Mouse (Mus musculus): ENCODE measurements at regions not wholly inside any gene's neighbourhood (a gene's known extent, or its start where the extent isn't known, plus 50 kb on each side); places are given as distances from the start of the nearest gene placed in this dataset.

- H3K9ac ChIP-seq (ENCODE audit: low read length), result no peak overlapping the region
- H3K36me3 ChIP-seq (ENCODE audit: control insufficient read depth, insufficient read depth, low read length), result no peaks in the 10 kb centered on the region
- no peaks in the 10 kb centered on the region for H3K9me3 ChIP-seq (ENCODE audit: control insufficient read depth, low read length)
- WGBS, result 37% methylated on average over 4 of the region's 4 CpGs
- no peaks in the 10 kb centered on the region for H3K27me3 ChIP-seq (ENCODE audit: control insufficient read depth, insufficient read depth, low read length)
- no peak; the same call in 1 of the 2 replicates for ATAC-seq (ENCODE audit: low FRiP score, low TSS enrichment)
- peak overlapping the region; percentile 66; the same call in 1 of the 2 replicates for H3K4me2 ChIP-seq (replicated peaks; ENCODE audit: low read depth)
- no peak for TF ChIP-seq CTCF (IDR thresholded peaks at IDR 0.05; ENCODE audit: low read depth)
- no peak for TF ChIP-seq EP300 (optimal IDR thresholded peaks at IDR 0.05)
- H3K27ac ChIP-seq (replicated peaks), result no peak overlapping the region; the same call in 1 of the 2 replicates
- H3K4me3 ChIP-seq (ENCODE audit: low read depth, low read length), result no peak overlapping the region
- DNase-seq (ENCODE audit: low spot score), result no peak
- H3K4me1 ChIP-seq (replicated peaks; ENCODE audit: control insufficient read depth, insufficient read depth), result peaks cover 6% of the 10 kb centered on the region; the same call in 1 of the 2 replicates
These were observed 67.7 kb upstream of the Sox13 start for GRCm38 (mm10) chr1:133491857-133492290.

- H3K36me3 ChIP-seq (ENCODE audit: control insufficient read depth, insufficient read depth, low read length), result no peaks in the 10 kb centered on the region
- H3K9ac ChIP-seq (ENCODE audit: low read length), result no peak overlapping the region
- no peaks in the 10 kb centered on the region for H3K27me3 ChIP-seq (ENCODE audit: control insufficient read depth, insufficient read depth, low read length)
- ATAC-seq (ENCODE audit: low FRiP score, low TSS enrichment), result peak; percentile 63
- no peak overlapping the region for H3K4me2 ChIP-seq (replicated peaks; ENCODE audit: low read depth)
- H3K4me1 ChIP-seq (replicated peaks; ENCODE audit: control insufficient read depth, insufficient read depth), result 0 out of 2 replicates have a peak, but pooled peaks cover 3% of the 10 kb centered on the region
- H3K9me3 ChIP-seq (ENCODE audit: control insufficient read depth, low read length), result no peaks in the 10 kb centered on the region
- no peak overlapping the region for H3K27ac ChIP-seq (replicated peaks)
- no peak for DNase-seq (ENCODE audit: low spot score)
- no peak for TF ChIP-seq CTCF (IDR thresholded peaks at IDR 0.05; ENCODE audit: low read depth)
- TF ChIP-seq EP300 (optimal IDR thresholded peaks at IDR 0.05), result no peak
- 62% methylated on average over 8 of the region's 8 CpGs for WGBS
- H3K4me3 ChIP-seq (ENCODE audit: low read depth, low read length), result no peak overlapping the region
These were observed 63.2 kb upstream of the Sox13 start for GRCm38 (mm10) chr1:133487171-133487901.

- H3K27me3 ChIP-seq (ENCODE audit: control insufficient read depth, insufficient read depth, low read length), result no peaks in the 10 kb centered on the region
- WGBS, result 18% methylated on average over 10 of the region's 10 CpGs
- H3K27ac ChIP-seq (replicated peaks), result no peak overlapping the region
- H3K4me3 ChIP-seq (ENCODE audit: low read depth, low read length), result no peak overlapping the region
- no peak overlapping the region for H3K9ac ChIP-seq (ENCODE audit: low read length)
- no peak for ATAC-seq (ENCODE audit: low FRiP score, low TSS enrichment)
- DNase-seq (ENCODE audit: low spot score), result no peak
- H3K9me3 ChIP-seq (ENCODE audit: control insufficient read depth, low read length), result no peaks in the 10 kb centered on the region
- no peaks in the 10 kb centered on the region for H3K36me3 ChIP-seq (ENCODE audit: control insufficient read depth, insufficient read depth, low read length)
- no peak overlapping the region for H3K4me2 ChIP-seq (replicated peaks; ENCODE audit: low read depth)
- TF ChIP-seq EP300 (optimal IDR thresholded peaks at IDR 0.05), result no peak
- peak; percentile 52 for TF ChIP-seq CTCF (IDR thresholded peaks at IDR 0.05; ENCODE audit: low read depth)
- H3K4me1 ChIP-seq (replicated peaks; ENCODE audit: control insufficient read depth, insufficient read depth), result no peaks in the 10 kb centered on the region
These were observed 62.2 kb upstream of the Sox13 start for GRCm38 (mm10) chr1:133486370-133486769.

- H3K4me1 ChIP-seq (replicated peaks; ENCODE audit: control insufficient read depth, insufficient read depth), result no peaks in the 10 kb centered on the region
- ATAC-seq (ENCODE audit: low FRiP score, low TSS enrichment) (no peak), DNase-seq (ENCODE audit: low spot score) (no peak)
- H3K27me3 ChIP-seq (ENCODE audit: control insufficient read depth, insufficient read depth, low read length), result no peaks in the 10 kb centered on the region
- no peak overlapping the region for H3K4me3 ChIP-seq (ENCODE audit: low read depth, low read length)
- H3K36me3 ChIP-seq (ENCODE audit: control insufficient read depth, insufficient read depth, low read length), result no peaks in the 10 kb centered on the region
- no peak overlapping the region for H3K4me2 ChIP-seq (replicated peaks; ENCODE audit: low read depth)
- no peak overlapping the region for H3K27ac ChIP-seq (replicated peaks)
- TF ChIP-seq EP300 (optimal IDR thresholded peaks at IDR 0.05) (no peak), CTCF (IDR thresholded peaks at IDR 0.05; ENCODE audit: low read depth) (no peak)
- no peak overlapping the region for H3K9ac ChIP-seq (ENCODE audit: low read length)
- WGBS, result 41% methylated on average over 5 of the region's 5 CpGs
- H3K9me3 ChIP-seq (ENCODE audit: control insufficient read depth, low read length), result no peaks in the 10 kb centered on the region
These were observed 58.7 kb upstream of the Sox13 start for GRCm38 (mm10) chr1:133482891-133483290.

GRCm38 (mm10) chr1:133474546-133474945 lies 50.4 kb upstream of the Sox13 start:
- Histone ChIP-seq H3K4me1 (replicated peaks; ENCODE audit: control insufficient read depth, insufficient read depth) (0 out of 2 replicates have a peak, but pooled peaks cover 2% of the 10 kb centered on the region), H3K9ac (ENCODE audit: low read length) (no peak overlapping the region), H3K36me3 (ENCODE audit: control insufficient read depth, insufficient read depth, low read length) (no peaks in the 10 kb centered on the region), H3K4me2 (replicated peaks; ENCODE audit: low read depth) (no peak overlapping the region), H3K27ac (replicated peaks) (no peak overlapping the region), H3K9me3 (ENCODE audit: control insufficient read depth, low read length) (no peaks in the 10 kb centered on the region), H3K4me3 (ENCODE audit: low read depth, low read length) (no peak overlapping the region), H3K27me3 (ENCODE audit: control insufficient read depth, insufficient read depth, low read length) (no peaks in the 10 kb centered on the region)
- 65% methylated on average over 2 of the region's 2 CpGs for WGBS
- DNase-seq (ENCODE audit: low spot score) (no peak), ATAC-seq (ENCODE audit: low FRiP score, low TSS enrichment) (no peak)
- TF ChIP-seq EP300 (optimal IDR thresholded peaks at IDR 0.05), result no peak
- no peak for TF ChIP-seq CTCF (IDR thresholded peaks at IDR 0.05; ENCODE audit: low read depth)
